Mouse (Mus musculus) urinary bladder, postnatal 14 days (tissue): ENCODE results near the gene Cdon.
A peak's percentile ranks its signal among the peaks of the same experiment; 100 is the strongest.
"Not testable (repeated sequence)": the region's sequence is repeated elsewhere in the genome, so short reads cannot be mapped to it uniquely, and the experiment has no call there.

ENCODE experiments used
- DNase-seq: peaks from one replicate; pipeline ENCODE4 v3.0.0; 2021; ENCODE audit warnings: low spot score

The Cdon gene

DNA sequence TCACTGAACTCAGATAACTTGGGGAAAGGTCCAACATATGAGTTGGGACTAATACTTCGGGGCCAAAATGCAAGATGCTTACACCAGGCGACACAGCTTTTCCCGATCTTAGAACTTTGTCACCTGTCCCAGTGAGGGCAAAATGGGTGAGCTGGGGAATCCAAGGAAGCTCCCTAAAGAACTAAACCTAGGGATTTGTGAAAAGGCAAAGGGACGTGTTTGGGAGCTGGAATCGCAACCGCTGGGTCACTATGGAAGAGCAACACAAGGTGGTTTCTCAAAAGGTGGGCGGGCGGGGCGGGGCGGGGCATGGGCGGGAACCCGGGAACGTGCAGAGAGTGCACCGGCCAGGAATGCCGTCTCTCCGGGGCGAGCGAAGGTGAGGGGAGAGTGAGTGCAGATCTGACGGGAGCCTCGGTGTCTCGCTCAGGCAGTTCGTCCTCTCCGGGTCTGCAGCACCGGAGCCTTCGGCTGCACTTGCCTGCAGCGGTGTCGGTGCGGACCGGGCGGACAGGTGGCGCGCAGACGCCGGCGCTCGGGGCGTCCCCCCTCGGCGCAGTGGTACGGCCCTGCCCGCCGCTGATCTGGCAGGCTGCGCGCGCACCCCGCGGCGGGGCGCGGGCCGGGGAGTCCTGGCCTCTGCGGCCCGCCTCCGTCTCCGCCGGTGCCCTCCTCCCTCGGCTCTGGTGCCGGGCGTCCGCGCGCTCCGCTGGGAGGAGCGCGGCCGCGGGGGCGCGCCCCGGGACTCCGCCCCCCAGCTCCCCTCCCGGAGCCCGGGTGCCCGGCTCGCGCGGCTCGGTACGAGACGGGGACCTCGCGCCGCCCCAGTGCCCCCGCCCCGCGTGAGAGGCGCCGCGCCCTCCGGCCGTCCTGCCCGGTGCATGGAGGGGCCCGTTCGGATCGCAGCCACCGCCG, at the start of gene Cdon:
Cdon (plus strand) TSS at position 324 of the 915 bp plus-strand sequence.
- peak; percentile 91 for DNase-seq

DNA sequence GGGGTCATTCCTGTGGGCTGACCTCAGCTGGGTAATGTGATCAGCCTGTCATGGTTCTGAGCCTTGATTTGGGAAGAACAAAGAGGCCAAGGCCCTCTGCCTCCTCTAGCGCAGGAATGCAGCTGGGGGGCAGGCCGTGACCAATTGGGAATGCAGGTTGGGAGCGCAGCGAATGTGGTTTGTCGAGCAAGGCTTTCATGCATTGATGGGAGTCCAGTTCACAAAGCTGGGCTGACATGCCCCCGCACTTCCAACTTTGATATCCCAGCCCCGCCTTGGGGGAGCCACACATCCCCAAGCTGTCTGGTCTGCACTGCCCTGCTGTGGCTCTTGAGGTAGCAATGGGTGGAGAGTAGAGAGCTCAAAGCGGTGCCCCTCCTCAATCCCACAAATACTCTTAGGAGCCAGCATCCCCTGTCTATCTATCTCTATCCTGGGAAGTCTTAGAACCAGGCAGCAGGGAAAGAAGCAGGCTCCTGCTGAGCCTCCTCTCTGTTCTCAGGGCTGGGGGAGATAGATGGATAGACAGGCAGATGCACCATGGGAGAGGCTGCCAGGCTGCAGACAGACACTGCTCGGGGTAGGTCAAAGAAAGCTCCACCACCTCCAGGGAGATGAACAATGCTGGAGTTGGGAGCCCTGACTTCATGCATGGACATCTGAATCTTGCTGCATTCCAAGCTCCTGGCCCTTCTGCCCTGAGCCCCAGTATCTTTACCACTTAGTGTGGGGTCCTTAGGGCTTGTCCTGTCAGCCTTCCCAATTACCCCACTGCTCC, 48.4 kb upstream of the Cdon start:
- DNase-seq = no peak

DNA sequence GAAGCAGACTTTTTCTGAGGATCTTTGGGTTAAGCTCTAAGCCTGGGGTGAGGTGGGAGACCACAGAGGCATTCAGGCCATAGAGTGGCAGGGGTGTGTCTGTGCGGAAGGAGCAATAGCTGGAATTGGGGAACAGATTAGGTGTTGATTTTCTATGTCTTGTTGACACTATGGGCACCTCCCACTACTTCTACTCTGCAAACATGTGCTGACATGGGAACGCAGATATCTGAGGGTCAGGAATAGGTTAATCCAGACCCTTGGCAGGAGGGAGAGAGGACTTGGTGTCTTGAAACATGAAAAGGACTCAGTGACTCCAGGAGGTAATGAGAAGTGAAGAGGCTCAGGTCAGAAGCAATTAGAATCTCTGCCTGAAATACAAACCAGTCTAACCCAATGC, 43.0 kb upstream of the Cdon start:
- no peak for DNase-seq

DNA sequence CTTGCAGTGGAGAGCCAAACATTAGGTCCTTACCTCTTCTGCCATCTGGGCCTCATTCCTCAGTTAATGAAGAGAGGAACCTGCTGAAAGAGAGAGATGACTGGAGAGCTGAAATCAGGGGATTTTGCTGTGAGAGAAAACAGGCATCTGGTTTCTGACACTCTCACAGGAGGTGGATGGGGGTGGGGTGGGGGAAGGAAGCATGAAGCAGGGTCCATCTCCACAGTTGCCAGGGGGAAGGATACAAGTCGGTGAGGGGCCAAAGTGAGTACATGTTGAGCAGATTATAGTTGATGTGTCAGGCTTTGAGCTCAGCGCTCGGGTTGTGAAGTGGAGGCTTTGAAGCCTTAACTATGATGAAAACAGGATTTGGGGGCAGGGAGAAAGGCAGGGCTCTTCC, 41.9 kb upstream of the Cdon start:
- no peak for DNase-seq

DNA sequence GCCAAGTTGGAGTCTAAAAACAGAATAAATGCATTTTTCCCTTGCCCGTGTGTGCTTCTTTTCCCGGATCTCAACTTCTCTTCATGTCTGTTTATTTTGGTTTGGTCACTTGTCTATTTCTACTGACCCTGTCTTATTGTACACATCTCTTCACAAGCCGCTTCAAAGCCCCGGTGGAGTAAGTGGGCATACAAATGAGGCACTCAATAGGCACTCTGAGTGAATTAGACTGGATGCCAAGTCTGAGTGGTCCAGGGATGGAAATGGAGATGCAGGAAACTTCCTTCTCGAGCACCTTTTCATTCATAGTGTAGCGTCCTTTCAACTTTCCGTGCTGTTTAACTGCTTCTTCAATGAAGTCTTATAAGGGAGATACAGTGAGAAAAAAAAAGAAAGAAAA, 21.0 kb upstream of the Cdon start:
- DNase-seq = no peak

DNA sequence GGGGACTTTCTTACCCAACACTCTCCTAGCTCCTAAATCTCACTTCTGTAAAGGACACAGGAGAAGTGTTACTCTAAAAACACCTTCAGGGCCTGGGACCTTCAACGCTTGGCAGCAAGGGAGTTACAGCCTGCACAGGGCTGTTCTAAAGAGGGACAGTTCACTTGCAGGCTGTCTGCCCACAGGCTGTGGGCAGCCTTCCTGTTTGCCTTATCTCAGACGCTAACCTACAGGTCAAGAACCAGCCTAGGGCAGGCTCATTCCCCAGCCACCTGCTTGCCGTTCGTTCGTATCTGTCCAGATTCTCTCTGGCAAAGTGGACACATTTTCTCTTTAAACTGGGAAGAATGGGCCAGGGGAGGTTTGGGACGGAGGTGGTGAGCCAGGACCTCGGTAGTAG, 20.5 kb upstream of the Cdon start:
- DNase-seq = no peak

DNA sequence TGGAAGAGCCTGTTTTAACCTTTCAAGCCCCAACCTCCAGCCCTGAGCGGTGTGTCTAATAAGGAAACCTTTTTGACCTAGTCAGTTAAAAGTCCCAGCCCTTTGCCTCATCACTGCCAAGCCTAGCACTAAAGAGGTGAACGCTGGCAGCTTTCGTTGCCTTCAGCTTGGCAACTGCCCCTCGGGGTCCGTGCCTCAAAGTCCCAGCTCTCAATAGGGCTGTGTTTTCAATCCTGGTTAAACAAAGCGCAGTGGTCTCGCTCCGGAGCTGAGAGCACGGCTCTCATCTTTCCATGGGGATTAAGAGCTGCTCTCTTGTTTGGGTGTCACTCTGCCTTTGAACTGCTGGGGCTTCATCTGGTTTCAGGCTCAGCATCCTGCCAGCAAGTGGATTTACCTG, 20.1 kb upstream of the Cdon start:
- no peak for DNase-seq

DNA sequence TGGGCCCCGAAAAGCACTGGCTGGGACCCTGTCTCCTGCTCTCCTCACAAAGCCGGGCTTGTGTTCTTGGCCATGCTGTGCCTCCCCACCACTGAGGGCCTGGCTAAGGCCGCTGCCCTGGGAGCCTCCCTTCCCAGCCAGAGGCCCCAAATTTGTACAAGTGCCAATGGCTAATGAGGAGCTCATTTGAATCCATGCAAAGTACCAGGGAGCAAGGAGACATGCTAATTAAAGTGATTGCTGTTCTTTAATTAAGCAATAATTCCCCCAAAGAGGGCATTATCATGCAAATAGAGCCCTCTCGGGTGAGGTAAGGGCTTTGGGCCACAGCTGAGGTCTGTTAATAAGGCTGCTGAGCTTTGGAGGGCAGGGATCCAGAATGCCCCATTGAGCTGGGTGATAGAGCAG, 18.3 kb upstream of the Cdon start:
- DNase-seq = no peak

DNA sequence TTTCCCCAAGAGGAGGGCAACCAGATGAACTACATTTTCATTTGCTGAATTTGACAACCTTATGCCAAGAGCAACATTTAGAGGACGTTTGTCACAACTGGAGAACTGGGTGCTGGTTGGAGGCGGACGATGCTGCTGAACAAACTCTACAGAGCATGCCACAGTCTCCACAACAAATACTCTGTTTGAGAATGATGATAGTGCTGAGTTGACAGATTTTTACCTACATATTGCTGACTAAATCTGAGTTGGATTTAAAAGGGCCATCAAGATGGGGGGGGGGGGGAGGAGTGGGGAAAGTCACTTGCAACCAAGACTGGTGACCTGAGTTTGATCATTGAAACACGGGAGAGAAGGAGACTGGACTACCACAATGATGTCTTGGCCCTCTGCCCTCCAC, 17.4 kb upstream of the Cdon start:
- no peak for DNase-seq

DNA sequence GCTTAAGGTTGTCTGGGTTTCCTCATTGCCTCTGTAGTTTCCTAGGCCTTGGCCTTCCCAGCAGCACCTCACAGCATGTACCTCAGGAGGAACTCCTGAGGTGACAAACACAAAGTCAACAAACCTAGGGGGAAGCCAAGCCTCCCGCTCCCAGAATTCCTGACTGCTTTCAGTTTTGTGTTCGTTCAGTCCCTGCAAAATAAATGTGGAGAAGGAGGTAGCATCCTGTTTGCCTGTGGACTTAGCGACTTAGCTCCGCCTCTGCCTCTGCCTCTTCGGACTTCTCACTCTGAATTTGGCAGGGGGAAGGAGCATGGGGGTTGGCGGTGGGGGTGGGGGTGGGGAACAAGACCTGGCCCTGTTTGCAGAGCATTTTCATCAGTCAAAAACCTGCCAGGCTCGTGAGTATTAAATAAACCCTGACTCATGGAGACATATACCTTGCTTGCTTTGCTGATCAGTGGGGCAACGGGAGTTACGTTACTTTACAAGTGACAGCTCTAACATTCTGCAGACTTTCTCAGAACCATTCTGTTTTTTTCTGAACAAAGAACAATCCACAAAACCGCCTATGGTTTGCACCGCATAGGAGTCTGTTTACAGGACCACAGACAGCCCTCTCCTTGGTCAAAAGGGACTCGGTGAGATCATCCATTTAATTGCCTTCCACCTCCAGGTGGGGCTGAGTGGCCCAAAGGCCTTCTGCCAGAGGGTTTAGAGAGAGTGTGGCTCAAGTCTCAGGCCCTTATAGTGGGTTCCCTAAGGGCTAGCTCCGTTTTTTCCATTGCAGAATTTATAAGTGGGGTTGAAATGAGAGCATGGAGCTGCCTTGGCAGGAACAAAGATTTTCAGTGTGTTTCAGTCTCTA, 15.7 kb upstream of the Cdon start:
- no peak for DNase-seq

DNA sequence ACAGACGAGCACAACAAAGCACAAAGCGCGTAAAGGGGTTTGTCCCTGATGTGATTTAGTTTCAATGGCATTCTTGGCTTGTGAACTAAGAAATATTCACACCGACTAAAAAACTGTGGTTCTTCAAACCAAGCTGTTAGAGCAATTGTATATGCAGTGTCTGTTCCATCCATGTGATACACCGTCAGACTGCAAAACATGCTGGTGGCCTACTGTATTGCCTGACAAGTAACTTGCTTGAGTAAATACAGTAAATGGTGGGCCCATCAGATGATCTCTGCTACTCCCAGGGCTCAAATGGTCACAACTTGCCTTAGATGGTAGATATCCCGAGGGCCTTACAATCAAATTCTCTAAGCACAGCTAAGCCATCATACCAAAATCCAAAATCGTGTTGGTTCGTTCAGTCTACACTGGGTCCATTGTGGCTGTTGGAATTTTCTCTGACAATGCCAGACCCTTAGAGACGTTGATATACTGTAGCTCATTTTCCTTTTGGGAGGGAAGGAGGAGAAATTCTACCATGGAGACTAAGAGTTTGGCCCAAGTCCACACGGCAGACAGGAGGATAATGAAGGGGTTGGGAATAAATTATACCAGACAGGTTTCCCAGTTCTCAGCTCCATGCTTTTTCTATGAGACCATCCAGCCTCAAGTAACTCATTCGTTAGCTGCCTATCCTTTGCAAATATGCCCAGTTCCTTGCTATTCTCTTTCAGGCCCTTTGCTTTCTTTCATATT, 9.5 kb upstream of the Cdon start:
- no peak for DNase-seq

DNA sequence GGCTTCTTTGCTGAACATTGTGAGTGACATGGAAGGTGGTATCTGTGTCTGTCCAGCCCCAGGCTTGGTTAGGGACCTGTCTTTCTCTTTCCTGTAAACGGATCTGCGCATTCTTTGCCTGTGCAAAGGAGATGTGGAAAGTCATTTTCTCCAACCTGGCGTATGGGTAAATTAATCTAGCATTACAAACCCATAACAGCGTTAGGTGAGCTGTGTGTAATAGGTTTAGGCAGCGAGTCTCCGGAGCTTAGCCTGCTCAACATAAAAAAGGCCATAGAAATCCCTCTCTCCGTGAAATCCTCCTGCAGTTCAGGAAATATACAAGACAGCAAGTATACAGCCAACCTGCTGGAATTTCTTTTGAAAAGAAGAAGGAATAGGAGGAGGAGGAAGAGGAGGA, 9.0 kb upstream of the Cdon start:
- DNase-seq = no peak

DNA sequence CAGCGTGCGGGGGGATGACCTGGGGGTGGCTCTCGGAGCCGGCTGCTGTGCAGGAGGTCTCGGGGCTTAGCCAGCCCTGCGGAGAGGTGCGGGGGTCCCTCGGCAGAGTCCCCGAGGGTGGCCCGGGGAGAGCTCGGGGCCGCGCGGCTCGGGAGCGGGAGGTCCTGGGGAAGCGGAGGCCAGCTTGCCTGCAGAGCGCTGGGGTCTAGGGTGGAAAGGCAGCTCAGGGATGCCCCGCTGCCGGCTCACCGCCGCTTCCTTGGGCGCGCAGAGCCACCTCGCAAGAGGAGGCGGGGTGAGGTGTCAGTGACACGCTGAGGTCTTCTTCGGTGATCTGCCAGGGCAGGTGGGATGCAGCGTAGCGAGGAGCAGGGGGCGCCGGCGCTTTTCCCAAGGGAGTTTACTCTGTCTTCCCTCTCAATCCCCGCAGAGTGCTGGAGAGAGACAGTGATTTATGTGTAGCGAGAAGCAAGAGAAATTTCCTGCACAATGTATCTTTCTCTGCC, 855 bp downstream of the Cdon start:
- DNase-seq = peak; percentile 42

DNA sequence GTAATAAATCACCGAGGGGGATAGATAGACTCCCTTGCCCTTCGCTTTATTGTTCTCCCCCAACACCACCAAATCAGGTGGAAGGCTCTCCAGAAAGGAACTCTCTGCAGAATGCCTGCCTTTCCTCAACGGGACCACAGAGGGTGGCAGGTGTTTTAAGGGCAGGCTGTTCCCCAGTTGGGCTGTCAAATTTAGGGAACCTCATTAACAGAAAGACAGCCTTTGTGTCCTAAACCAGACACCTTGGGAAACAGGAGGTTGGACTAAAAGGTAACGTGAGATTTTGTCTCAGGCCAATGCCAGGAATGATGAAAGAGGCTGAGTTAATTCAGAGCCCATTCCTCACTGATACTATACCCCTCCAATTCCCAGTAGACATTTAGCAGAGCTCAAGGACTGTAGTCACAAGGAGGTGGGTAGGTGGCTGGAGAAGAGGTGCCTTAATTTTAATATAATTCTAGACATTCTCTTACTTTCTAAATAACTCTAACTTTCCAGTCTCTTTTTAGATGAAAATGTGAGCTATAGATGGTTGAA, 1.5 kb downstream of the Cdon start:
- DNase-seq = no peak

DNA sequence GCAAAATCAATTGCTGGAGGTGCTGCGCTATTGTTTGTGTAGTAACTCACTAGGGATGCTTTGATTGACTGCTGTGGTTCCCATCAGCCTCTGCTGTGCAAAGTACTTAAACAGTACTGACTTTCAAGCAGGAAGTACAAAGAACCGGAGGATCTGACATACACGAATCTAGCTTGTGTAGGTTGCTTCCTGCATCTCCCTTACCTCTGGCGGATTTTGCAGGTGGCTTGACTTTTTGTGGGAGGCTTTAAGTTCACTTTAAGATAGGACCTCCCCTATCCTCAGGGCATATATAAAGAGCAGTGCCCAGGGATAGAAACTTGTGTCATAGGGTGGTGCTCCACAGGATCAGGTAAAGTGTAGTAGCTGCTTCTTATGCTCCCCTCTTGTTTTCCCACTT, 2.3 kb downstream of the Cdon start:
- no peak for DNase-seq

DNA sequence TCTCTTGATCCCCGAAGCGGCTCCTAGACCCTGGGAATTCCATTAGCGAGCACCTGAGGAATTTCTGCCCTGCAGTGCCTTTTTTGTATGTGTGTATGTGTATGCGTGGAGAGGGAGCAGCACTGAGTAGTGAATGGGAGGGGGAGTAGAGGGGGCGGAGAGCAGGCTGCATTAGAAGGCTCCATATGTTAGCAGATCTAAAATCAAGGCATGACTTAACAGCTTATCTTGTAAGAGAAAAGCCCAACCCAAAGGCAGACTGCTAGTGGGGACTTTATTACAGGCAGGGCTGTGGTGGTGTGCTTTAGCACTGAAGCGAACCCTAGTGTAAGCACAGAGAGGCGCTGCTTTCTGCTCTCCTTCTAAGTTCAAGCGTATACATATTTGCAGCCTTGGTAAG, 3.7 kb downstream of the Cdon start:
- DNase-seq = peak; percentile 17

DNA sequence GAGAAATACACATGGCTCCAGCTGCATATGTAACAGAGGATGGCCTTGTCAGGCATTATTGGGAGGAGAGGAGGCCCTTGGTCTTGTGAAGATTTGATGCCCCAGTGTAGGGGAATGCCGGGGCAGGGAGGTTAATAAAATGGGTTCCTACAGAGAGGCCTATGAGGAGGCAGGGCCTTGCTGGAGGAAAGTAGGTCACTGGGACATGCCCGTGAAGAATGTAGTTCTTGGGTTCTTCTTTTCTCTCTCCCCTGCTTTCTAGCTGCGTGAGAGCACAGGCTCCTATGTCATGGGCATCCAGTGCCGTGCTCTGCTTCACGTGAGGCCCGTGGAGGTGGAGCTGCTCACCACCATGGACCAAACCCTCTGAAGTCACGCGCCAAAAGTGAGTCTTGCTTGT, 9.5 kb downstream of the Cdon start:
- DNase-seq = no peak

DNA sequence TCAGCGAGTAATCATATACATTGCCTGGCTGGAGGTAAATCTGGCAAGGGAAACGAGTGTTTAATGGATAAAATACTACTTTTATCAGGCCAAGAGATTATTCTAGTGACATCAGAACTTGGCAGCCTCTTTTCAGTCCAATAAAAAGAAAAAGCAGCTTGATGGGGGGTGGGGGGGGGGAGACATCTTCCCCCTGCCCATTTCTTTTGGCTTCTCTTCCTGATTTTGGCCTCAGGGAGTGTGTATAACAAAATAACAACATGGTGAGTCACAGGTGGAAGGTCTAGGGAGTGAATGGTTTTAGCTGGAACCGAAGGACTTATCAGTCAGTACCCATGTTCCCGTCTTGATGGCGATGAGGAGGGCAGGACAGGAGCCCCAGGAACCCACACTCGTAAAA, 10.5 kb downstream of the Cdon start:
- no peak for DNase-seq

DNA sequence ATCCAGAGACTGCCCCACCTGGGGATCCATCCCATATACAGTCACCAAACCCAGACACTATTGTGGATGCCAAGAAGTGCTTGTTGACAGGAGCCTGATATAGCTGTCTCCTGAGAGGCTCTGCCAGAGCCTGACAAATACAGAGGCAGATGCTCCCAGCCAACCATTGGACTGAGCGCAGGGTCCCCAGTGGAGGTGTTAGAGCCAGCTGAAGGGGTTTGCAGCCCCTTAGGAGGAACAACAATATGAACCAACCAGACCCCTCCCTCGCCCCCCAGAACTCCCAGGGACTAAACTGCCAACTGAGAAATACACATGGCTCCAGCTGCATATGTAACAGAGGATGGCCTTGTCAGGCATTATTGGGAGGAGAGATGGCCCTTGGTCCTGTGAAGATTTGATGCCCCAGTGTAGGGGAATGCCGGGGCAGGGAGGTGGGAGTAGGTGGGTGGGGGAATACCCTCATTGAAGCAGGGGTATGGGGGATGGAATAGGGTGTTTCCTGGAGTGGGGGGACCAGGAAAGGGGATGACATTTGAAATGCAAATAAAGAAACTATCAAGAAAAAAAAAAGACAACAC, 11.9 kb downstream of the Cdon start:
- DNase-seq = not testable (repeated sequence)

DNA sequence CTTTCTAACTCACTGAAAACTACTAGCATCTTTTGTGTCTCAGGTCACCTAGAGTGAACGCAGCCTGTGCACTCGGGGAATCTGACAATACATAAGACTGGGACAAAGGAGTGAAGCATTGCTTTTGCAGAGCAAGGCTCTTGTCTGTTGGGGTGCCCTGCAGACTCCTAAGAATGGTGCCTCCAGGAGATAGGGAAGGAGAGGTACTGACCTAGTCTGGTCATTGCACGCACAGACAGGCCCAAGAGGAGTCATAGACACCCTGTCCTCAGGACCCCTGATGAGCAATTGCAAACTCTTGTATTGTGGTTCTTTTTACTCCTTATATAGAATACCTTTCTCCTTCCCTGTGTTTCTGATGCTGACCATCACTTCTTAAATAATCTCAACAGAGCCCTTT, 13.4 kb downstream of the Cdon start:
- DNase-seq = no peak

DNA sequence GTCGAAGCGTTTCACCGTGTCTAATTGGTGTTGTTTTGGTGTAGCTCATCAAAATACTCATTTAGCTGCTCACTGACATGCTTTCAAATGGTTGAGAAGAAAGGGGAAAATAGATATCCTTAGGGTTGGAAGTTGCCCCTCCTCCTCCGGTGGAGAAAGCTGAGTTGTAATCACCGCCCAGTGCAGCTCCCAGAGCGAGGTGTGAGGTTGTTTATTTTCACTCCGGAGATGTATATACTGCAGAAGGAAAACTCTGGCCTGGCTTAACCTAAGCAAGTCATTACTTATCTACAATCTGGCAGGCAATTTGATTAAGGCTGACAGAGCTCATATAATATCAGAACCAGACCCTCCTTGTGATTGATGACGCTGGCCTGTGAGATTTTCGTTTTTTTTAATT, 14.6 kb downstream of the Cdon start:
- DNase-seq = no peak
